Mouse (Mus musculus): ENCODE results near the gene Tmem212.

Tmem212 gene

GRCm38 (mm10) chr3:27843266-27843665 is 52.9 kb downstream of the Tmem212 start:
- peak in 1 of 2 experiments; percentile 49 for DNase-seq (ENCODE audit: low spot score in 2 of 2)

GRCm38 (mm10) chr3:27842856-27843255 is 53.3 kb downstream of the Tmem212 start:
- peak in 1 of 2 experiments; percentile 31 for DNase-seq (ENCODE audit: low spot score in 2 of 2)

- peak in 1 of 2 experiments; percentile 43 for DNase-seq (ENCODE audit: low spot score in 2 of 2)
These were observed 55.9 kb downstream of the Tmem212 start for GRCm38 (mm10) chr3:27840311-27840710.

DNA sequence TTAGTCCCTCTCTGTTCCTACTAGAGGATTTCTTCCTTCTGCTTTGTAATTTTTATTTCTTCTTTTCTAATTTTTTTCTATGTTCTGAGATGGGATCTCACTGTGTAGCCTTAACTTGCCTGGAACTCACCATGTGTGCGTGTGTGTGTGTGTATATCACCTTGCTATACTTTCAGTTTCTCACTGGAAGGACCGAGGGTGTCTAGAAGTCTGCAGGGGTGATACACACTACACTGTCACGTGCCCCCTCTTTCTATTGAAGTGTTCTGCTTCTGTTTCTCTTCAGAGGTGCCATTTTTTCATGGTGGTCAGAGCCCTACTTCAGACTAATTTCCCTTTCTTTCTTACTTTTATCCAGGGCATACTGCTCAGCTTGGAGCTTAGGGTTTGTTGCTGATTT is 56.4 kb downstream of the Tmem212 start:
- peak in 1 of 2 experiments; percentile 31 for DNase-seq (ENCODE audit: low spot score in 2 of 2)

DNA sequence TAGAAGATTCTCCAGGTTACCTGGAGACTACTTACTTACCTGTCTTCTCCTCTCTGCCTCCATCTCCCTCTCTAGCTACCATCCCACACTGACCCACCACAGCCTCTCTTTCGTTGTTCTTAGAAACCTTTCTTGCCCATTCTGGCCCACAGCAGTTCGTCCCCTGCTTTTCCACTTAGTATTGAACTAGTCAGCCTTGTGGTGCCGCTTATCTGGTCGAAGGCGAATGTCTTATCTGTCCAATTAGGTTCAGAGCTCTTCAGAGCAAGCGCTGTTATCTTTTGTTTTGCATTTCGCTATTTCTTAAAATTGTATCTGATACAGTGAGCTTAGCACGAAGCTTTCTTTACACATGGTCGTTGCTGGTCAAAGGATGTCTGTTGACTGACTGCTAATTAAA is 56.9 kb downstream of the Tmem212 start:
- DNase-seq (ENCODE audit: low spot score in 2 of 2) = peak in 1 of 2 experiments; percentile 34

GRCm38 (mm10) chr3:27836297-27836696 is 59.9 kb downstream of the Tmem212 start:
- DNase-seq (ENCODE audit: low spot score in 2 of 2) = peak in 1 of 2 experiments; percentile 32

GRCm38 (mm10) chr3:27835786-27836185 is 60.4 kb downstream of the Tmem212 start:
- peak in 1 of 2 experiments; percentile 45 for DNase-seq (ENCODE audit: low spot score in 2 of 2)

DNA sequence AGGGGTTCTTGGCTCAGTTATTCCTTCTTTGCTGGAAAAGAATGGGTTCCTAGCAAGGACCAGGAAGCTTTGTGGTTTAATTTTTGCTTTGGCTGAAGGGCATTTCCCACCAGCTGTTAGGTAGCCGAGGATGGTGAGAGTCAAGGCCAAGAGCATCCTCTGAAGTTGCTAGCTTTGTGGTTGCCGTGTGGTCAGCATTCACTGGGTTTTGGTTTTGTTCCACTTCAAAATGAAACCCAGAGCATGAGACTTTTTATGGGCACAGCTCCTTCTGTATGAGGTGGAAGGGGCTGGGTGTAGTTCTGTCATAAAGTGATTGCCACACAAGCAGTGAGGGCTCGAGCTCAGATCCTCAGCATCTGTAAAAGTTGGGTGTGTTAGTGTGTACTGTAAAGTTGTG is 67.4 kb downstream of the Tmem212 start:
- DNase-seq (ENCODE audit: low spot score in 2 of 2) = no peak

- no peak for DNase-seq (ENCODE audit: low spot score in 2 of 2)
These were observed 68.9 kb downstream of the Tmem212 start for GRCm38 (mm10) chr3:27827236-27827635.

GRCm38 (mm10) chr3:27825985-27826384 is 70.2 kb downstream of the Tmem212 start:
- no peak for DNase-seq (ENCODE audit: low spot score in 2 of 2)

All from spleen, postnatal 4 days (tissue).